Mouse (Mus musculus) embryonic stem cell, embryonic (primary cell): ENCODE measurements around the gene Tmie.

Source experiments
- CTCF ChIA-PET, 4 experiments: fragments of 300-600 bp in 2 of 4; fragments of 350-600 bp in 2 of 4; sonication (Branson Sonifier 250); formaldehyde crosslinking; loops; one replicate each; lab custom pipeline; 2022; ENCODE audit warnings: inconsistent platforms in 2 of 4; lab: Charles Lee
- POLR2A ChIA-PET, 4 experiments: fragments of 300-600 bp in 2 of 4; fragments of 350-600 bp in 2 of 4; sonication (Branson Sonifier 250); formaldehyde crosslinking; loops; one replicate each; lab custom pipeline; 2022; ENCODE audit warnings: antibody characterized with exemption in 4 of 4, inconsistent platforms in 1 of 4; lab: Charles Lee

The Tmie gene

DNA sequence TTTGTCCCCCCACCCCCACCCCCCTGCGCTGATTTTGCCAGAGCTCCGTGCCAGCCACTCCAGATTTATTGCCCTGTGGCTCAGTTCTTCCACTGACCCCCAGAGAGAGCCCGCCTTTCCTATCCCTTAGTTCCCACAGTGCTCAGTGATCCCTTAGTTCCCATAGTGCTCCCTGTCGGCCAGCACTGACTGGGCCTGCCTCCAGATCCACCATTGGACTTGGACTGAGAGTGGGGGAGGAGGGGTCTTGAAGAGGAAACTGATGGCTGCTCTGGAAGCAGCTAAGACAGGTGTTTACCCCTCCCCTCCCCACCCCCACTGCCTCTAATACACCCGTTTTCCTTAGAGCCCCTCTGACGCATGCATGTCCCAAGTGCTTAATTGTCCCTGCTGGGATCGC, 16.1 kb upstream of the Tmie start:
- POLR2A ChIA-PET, result interaction anchor here in 3 of 4 experiments (0.6 to 5.3 kb wide), 19 partner anchors 8 to 497 kb away, joined by 3 to 24 read pairs (median 5); partner anchors contain the start of genes Als2cl (in 2 of the 3), Tdgf1 (in 2 of the 3), Tmie (in 2 of the 3) and Prss43 (in 1 of the 3)
- CTCF ChIA-PET, result interaction anchor here (0.6 to 3.0 kb wide), 12 partner anchors 12 to 118 kb away, joined by 3 to 12 read pairs (median 4); partner anchors contain the start of genes Als2cl (in 2 of the 4) and Tmie (in 2 of the 4)

DNA sequence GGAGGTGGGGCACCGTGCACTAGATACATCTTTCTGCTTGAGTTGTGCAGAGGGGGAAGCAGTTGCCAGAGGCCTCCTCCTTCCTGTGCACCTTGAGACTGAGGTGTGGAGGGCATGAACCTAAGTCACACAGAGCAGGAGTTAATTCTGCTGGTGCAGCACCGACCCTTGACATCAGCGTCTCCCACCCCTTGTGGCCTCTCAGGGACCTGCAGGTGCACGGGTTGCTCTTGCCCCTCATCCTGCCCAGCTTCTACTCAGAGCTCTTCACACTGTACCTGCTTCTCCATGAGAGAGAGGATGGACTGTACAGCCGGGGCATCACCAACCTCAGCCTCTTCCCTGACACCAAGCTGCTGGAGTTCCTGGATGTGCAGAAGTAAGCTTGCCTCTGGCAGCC, 15.6 kb upstream of the Tmie start:
- CTCF ChIA-PET, result interaction anchor here (0.6 to 3.0 kb wide), 13 partner anchors 11 to 163 kb away, joined by 3 to 12 read pairs (median 4); partner anchors contain the start of genes Als2cl (in 2 of the 4) and Tmie (in 2 of the 4)
- POLR2A ChIA-PET, result interaction anchor here in 3 of 4 experiments (0.9 to 5.3 kb wide), 16 partner anchors 7 to 114 kb away, joined by 3 to 24 read pairs (median 6); partner anchors contain the start of genes Als2cl (in 2 of the 3), Tdgf1 (in 2 of the 3) and Tmie (in 2 of the 3)

- CTCF ChIA-PET, result interaction anchor here in 2 of 4 experiments (1.0 to 1.7 kb wide), 2 partner anchors 22 to 23 kb away, joined by 3 to 5 read pairs; partner anchors contain the start of gene Fam240a (in 1 of the 2)
- POLR2A ChIA-PET, result interaction anchor here in 1 of 4 experiments (5.3 kb wide), 1 partner anchor 13 kb away, joined by 24 read pairs; the partner anchor contains the start of genes Als2cl and Tmie
Measured at GRCm38 (mm10) chr9:110893429-110893828, 13.5 kb upstream of the Tmie start.

- CTCF ChIA-PET, result interaction anchor here in 2 of 4 experiments (0.9 to 1.0 kb wide), 2 partner anchors 24 to 30 kb away, joined by 3 to 4 read pairs; partner anchors contain the start of gene Fam240a (in 1 of the 2)
- POLR2A ChIA-PET, result interaction anchor here in 1 of 4 experiments (5.3 kb wide), 1 partner anchor 13 kb away, joined by 24 read pairs; the partner anchor contains the start of genes Als2cl and Tmie
Measured at GRCm38 (mm10) chr9:110892552-110892951, 12.6 kb upstream of the Tmie start.

- POLR2A ChIA-PET, result interaction anchor here in 2 of 4 experiments (1.0 to 1.8 kb wide), 5 partner anchors 11 to 74 kb away, joined by 3 to 6 read pairs (median 3); partner anchors contain the start of genes Als2cl (in 1 of the 2) and Tmie (in 1 of the 2)
- CTCF ChIA-PET, result interaction anchor here (0.5 to 2.0 kb wide), 12 partner anchors 10 to 413 kb away, joined by 3 to 23 read pairs (median 5); partner anchors contain the start of genes Als2cl (in 1 of the 4) and Tmie (in 1 of the 4)
Measured at GRCm38 (mm10) chr9:110891077-110891828, 11.3 kb upstream of the Tmie start.

DNA sequence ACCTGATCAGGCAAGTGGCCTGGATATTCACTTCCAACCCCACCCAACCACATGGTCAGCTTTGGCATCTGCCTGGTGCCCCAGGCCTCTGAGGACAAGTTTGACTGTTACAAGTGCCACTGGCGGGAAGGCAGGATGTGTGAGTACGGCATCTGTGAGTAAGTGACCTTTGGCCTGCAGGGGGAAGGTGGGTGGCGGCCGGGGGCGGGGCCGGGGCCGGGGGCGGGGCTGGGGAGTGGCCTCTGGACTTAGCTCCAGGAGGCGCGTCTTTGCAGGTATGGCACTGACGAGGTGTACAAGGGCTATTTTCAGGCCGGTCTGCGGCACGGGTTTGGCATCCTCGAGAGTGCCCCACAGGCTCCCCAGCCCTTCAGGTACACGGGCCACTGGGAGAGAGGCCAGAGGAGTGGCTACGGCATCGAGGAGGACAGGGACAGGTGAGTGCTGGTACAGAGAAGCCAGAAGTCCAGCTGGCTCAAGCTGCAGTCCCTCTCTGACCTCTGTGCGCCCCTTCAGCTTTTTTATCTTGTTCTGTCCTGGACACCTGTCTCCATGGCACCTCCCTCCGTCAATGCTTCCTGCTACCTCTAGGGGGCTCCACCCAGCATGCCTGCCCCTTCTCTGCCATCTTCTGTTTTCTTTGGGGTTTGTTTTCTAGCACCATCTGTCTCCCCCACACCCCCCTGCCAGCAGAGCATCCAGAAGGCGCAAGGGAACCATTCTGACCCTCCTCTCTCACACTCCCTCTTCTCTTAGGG, 10.3 kb upstream of the Tmie start:
- ChIA-PET CTCF (interaction anchor here (0.6 to 2.0 kb wide), 35 partner anchors 8 to 399 kb away, joined by 3 to 23 read pairs (median 3); partner anchors contain the start of genes Als2cl (in 2 of the 4), Tmie (in 2 of the 4) and Nbeal2 (in 1 of the 4)), POLR2A (interaction anchor here in 2 of 4 experiments (1.1 to 2.7 kb wide), 5 partner anchors 10 to 62 kb away, joined by 3 to 16 read pairs (median 4); partner anchors contain the start of genes Als2cl (in 2 of the 2) and Tmie (in 2 of the 2))

DNA sequence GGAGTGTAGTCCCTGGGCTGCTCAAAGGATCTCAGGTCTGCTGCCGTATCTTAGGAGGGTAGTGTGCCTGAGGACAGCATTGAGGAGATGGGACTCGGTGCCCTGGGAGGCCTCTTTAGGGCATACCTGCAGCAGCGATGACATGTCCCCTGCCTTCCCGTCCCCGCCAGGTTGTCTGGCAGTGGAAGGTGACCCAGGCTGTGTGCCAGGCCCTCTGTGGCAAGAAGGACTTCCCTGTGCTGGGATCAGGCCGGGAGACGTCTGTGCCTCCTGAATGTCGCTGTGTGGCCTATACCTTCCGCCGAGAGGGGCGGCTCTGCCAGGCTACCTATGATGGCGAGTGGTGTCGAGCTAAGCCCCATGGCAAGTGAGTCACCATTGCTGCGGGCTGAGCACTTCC, 9.0 kb upstream of the Tmie start:
- ChIA-PET CTCF (interaction anchor here in 2 of 4 experiments (1.4 to 2.0 kb wide), 4 partner anchors 18 to 107 kb away, joined by 4 to 8 read pairs (median 5); no protein-coding TSS in a partner anchor), POLR2A (interaction anchor here in 2 of 4 experiments (1.1 to 2.7 kb wide), 4 partner anchors 7 to 34 kb away, joined by 4 to 16 read pairs (median 7); partner anchors contain the start of genes Als2cl (in 2 of the 2) and Tmie (in 2 of the 2))

DNA sequence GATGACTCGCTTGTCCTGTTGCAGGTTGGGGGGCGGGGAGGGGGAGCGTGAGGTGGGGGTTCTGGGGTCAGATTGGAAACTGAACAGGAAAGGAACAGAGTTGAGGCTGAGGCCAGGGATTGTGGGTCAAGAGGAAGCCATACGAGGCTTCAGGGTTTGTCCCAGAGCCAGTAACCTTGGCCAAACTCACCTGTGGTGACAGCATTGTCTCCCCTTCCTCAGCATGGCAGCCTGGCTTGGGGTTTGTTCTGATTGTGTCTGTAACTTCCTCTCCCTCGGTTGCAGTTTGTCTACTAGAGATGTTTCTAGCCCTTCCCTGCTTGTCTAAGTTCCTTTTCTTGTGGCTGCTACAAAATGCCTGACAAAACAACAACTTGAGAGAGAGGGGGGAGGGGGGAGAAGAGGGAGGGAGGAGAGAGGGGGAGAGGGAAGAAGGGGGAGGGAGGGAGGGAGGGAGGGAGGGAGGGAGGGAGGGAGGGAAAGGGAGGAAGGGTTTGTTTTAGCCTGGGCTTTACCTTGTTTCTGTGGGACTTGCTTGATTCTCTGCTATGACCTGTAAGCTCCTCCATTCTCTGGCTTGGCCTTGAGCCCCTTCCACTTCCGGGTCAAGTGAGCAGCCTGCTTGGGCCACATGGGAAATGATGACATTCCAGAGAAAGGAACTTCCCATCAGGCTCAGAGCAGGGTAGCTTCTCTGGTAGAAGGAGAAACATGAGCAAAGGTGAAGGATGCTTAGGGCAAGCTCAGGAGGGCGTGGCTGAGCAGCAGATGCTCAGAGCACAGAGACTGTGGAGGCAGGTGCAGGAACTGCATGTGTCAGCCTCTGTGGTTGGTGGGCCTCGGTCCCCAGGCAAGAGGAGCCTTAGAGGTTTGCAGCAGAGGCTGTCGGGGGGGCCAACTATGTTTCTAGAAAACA, 7.7 kb upstream of the Tmie start:
- POLR2A ChIA-PET, result interaction anchor here in 2 of 4 experiments (0.6 to 2.7 kb wide), 5 partner anchors 7 to 719 kb away, joined by 3 to 16 read pairs (median 5); partner anchors contain the start of genes Als2cl (in 2 of the 2) and Tmie (in 2 of the 2)
- CTCF ChIA-PET, result interaction anchor here in 2 of 4 experiments (0.9 to 1.2 kb wide), 4 partner anchors 16 to 178 kb away, joined by 3 to 4 read pairs (median 4); no protein-coding TSS in a partner anchor

DNA sequence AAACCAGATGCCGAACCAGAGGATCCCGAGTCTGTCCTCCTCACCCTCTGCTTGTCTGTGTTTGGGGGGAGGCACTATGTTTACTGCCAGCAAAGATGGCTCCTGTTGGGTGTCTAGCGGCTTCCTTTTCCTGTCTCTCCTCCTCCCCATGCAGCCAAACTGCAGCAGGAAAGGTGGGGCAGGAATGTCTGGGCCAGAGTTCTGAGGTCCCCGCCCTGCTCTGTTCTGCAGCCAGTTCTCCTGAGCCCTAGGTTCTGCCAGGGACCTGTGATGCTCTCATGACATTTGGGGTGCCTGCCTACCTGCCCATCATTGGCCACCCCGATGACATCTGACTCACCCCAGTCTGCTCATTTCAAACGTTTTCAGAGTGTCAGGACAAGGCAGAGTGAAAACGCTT, 2.0 kb upstream of the Tmie start:
- ChIA-PET CTCF (no interaction called here), POLR2A (interaction anchor here in 1 of 4 experiments (0.6 to 2.7 kb wide), 2 partner anchors 13 to 501 kb away, joined by 3 to 7 read pairs; no protein-coding TSS in a partner anchor)

DNA sequence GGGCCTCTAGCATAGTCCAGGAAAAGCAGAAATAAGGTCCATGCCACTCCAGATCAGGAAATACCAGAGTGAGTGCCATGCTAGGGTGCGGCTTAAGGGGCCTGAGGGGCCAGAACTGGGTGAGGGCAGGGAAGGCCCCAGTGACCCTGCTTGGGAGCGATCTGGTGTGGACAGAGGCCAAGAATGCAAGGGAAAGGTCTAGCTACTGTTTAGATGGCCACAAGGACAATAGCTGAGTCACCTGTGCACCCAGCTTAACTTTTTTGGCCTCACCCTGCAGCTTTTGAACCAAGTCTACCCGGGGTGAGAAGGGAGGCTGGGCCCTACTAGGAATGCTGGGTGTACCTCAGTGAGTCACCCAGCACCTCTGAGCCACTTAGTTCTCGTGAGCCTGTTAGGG, 859 bp upstream of the Tmie start:
- CTCF ChIA-PET, result interaction anchor here in 3 of 4 experiments (0.5 to 2.9 kb wide), 15 partner anchors 9 to 409 kb away, joined by 3 to 23 read pairs (median 7); no protein-coding TSS in a partner anchor
- POLR2A ChIA-PET, result interaction anchor here in 3 of 4 experiments (0.5 to 2.9 kb wide), 18 partner anchors 8 to 226 kb away, joined by 3 to 24 read pairs (median 4); partner anchors contain the start of genes Lrrc2 (in 1 of the 3), Nbeal2 (in 1 of the 3) and Tdgf1 (in 1 of the 3)

DNA sequence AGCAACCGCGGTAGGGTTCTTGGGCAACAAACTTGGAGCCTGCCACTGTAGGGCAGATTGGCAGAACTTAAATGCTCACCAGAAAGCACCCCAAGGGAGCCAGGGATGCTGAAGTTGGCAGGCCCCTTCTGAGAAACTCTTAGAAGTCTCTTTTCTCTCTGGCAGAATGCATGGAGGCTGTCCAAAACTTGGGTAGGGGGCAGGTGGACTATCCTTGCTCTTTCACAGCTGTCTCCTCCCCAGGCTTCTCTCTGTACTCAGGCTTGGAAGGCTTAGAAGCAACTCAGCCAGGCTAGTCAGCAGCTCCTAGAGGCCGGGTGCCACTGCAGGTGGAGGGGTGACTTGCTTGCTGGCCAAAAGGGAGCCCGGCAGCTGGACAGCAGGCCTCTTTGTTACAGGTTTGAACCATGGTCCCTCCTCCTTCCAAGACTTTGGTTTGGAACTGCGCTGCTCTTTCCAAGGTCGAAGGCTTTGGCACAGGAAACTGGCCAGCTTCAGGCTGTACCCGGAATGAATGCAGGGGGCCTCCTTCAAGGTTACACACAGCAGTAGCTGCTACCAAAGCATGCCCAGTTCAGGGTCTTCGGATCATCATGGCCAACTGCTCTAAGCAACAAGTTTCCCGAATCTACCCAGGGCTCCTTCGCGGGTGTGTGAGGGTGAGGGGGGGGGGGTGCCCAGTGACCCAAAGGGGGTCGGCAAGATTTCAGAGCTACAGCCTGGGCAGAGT, 557 bp downstream of the Tmie start, which contains the start of gene Als2cl:
Als2cl (plus strand) TSS at position 680 of the 730 bp plus-strand sequence.
- ChIA-PET POLR2A (interaction anchor here (0.6 to 2.9 kb wide), 37 partner anchors 8 to 582 kb away, joined by 3 to 24 read pairs (median 4); partner anchors contain the start of genes Lrrc2 (in 1 of the 4), Nbeal2 (in 1 of the 4), Nradd (in 1 of the 4) and Ptpn23 (in 1 of the 4)), CTCF (interaction anchor here (0.6 to 2.9 kb wide), 25 partner anchors 8 to 1023 kb away, joined by 3 to 23 read pairs (median 6); partner anchors contain the start of gene Fam240a (in 1 of the 4))

- CTCF ChIA-PET, result interaction anchor here in 2 of 4 experiments (0.6 to 1.3 kb wide), 4 partner anchors 12 to 436 kb away, joined by 3 to 4 read pairs (median 3); no protein-coding TSS in a partner anchor
- POLR2A ChIA-PET, result no interaction called here
Measured at GRCm38 (mm10) chr9:110877888-110878287, 2.0 kb downstream of the Tmie start.

GRCm38 (mm10) chr9:110877353-110877752, 2.6 kb downstream of the Tmie start:
- ChIA-PET CTCF (interaction anchor here in 2 of 4 experiments (1.1 to 1.3 kb wide), 3 partner anchors 13 to 96 kb away, joined by 3 read pairs; no protein-coding TSS in a partner anchor), POLR2A (no interaction called here)

DNA sequence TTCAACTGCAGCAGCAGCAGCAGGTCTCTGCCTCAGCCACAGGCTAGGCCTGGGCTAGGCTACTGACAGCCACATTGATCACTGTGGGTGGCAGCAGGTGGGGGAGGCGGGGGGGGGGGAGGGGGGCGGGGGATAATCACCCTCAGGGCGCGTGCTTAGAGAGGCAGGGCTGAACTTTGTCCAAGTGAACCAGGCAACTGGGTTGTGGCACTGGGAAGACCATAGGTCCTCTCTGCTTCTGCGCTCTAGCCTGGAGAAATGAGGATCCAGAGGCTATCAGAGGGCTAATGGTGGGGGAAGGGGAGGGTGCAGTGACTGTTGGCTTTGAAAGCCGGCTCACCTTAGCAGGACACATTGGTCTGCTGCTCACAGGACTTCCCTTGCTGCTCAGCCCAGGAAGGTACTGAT, 4.6 kb downstream of the Tmie start:
- ChIA-PET POLR2A (no interaction called here), CTCF (interaction anchor here in 2 of 4 experiments (1.0 to 1.6 kb wide), 2 partner anchors 18 to 79 kb away, joined by 3 read pairs; partner anchors contain the start of gene Prss50 (in 1 of the 2))
